Mouse (Mus musculus): ENCODE data around the gene 2010111I01Rik.

DNA sequence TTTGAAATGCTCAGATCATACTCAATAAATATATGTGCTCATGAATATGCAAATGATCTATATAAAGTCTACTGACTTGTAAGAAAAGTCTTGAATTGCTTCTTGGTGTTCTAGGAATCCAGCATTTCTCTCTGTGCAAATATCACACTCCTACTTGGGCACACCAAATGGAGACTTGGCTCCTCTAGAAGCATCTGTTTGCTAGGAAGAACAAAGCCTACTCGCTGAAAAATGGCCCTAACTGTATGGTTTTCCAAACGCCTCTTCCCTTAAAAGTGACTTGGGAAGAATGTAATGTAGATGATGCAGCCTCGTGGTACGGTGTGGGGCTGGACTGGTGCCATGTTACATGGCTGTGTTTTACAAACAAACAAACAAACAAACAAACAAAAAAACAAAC lies 24.0 kb upstream of the 2010111I01Rik start:
- TF ChIP-seq CTCF (IDR thresholded peaks at IDR 0.05; ENCODE audit: low read depth, low read length) (no peak), POLR2A (IDR thresholded peaks at IDR 0.05; ENCODE audit: borderline replicate concordance, low read depth, low read length) (no peak)

All from bone marrow macrophage, adult 2 months (primary cell).